Mouse (Mus musculus): Measurements from ENCODE around the gene Utp14a.
"Not testable (repeated sequence)": the region's sequence is repeated elsewhere in the genome, so short reads cannot be mapped to it uniquely, and the experiment has no call there.

The Utp14a gene

GRCm38 (mm10) chrX:48256468-48257007, at the start of gene Utp14a:
Gene Utp14a (plus strand): TSS chrX:48256862.
- DNase-seq = peak; percentile 84 to 94

DNA sequence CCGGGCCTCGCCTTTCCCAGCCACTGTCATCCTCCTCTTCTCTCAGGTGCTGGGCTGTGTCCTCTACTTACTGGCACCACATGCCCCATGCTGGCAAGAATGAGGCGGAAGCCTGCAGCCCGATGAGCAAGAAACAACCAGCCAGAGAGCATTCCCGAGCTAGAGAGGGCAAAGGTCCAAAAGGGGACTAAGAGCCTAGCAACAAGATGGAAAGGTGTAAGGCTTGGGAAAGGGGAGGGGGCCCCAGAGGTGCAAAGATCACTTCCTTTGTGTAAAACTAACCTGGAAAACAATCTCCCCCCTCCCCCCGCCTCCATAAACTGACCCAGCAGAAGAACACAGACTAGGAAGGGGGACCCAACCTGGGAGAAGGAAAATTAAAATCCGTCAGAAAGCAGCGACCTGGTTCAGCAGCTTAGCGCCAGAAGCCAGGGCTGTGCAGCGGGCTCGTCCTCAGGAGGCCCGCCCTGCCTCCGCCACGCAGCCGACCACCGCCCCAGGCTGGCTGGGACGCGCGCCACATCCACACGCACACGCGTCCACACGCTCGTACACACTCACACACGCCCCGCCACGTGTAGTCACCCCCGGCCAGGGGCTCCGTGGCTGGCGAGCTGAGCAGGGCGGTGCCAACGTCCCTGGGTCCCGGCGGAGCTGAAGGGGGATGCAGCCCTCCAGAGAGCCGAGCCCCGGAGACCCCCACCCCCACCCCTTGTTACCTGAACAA, 48.7 kb upstream of the Utp14a start:
- DNase-seq = peak in 1 of 2 experiments; percentile 12

GRCm38 (mm10) chrX:48208519-48209185, 48.0 kb upstream of the Utp14a start, which contains the start of gene Zdhhc9:
Gene Zdhhc9 (minus strand): TSS chrX:48208878.
- peak; percentile 90 to 91 for DNase-seq

DNA sequence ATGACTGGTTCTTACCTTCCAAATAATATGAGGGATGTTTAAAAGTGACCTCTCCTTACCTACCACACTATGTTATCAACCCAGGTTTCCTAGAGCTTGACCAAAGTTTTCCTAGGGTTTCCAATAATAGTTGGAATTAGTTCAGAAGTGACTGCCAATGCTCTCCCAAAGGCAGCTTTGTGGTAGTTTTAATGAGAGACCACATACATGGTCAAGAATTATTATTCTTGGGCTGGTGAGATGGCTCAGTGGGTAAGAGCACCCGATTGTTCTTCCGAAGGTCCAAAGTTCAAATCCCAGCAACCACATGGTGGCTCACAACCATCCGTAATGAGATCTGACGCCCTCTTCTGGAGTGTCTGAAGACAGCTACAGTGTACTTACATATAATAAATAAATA, 46.9 kb upstream of the Utp14a start:
- DNase-seq = not testable (repeated sequence)

DNA sequence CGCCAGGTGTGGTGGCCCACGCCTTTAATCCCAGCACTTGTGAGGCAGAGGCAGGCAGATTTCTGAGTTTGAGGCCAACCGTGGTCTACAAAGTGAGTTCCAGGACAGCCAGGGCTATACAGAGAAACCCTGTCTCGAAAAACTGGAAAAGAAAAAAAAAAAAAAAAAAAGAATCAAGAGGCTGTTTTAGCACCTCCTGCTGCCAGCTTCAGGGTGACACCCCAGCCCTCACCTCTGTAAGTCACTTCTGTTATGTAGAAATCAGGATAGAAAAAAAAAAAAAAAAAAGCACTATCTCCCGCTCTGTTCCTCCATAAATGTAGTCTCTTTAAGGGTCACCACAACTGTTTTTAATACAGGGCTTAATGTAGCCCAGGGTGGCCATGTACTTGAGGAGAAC, 37.2 kb upstream of the Utp14a start:
- no peak for DNase-seq

- DNase-seq = no peak
Measured at GRCm38 (mm10) chrX:48222706-48223105, 34.0 kb upstream of the Utp14a start.

- no peak for DNase-seq
Measured at GRCm38 (mm10) chrX:48226225-48226624, 30.4 kb upstream of the Utp14a start.

- DNase-seq = peak; percentile 51 to 73
Measured at GRCm38 (mm10) chrX:48234417-48234816, 22.2 kb upstream of the Utp14a start.

GRCm38 (mm10) chrX:48255830-48256428, 733 bp upstream of the Utp14a start:
- DNase-seq = no peak

DNA sequence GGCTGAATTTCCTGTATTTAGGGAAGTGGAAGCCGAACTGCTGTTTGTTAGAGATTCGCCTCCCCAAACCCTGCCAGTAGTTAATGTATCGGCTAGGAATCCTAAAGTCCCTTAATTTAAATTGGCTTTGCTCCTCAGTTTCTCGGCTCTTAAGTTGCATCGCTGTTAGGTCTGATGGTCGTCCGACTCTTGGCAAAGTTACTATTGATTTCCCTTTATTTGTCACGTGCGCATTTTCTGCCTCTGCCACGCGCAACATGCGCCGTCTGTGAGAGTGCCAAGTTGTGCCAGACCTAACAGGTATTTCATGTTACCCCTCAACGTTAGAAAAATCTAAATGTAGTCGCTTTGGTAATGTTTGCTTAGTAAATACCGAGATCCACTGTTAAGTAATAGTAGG, 349 bp downstream of the Utp14a start:
- no peak for DNase-seq

DNA sequence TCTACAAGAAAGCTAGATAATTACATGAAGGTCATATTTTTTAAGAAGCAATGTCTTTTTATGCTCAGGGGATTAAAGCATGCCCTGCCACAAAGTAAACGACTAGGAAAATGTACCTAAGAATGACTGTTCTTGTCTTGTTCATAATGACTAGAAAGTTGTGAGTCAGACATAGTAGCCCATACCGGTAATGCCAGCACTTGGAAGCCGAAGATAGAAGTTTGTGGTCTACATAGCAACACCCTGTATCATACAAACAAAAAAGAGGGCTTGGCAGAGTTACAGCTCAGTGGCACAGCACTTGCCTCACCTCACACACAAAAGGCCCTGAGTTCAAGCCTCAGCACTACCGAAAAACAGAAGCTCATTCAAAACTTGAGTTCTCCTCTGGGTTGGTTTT, 15.0 kb downstream of the Utp14a start:
- DNase-seq = no peak

DNA sequence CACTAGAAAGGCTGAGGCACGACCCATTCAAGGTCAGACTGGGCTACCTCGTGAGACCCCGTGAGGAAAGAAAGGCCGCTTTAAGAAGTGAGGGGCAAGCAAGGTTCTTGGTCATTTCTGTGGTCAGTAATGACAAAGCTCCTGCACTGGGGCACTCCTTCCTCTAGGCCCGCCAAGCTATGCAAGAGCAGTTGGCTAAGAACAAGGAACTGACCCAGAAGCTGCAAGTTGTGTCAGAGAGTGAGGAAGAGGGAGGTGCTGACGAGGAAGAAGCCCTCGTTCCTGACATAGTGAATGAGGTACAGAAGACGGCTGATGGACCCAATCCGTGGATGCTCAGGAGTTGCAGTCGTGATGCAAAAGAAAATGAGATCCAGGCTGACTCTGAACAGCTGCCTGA, 18.0 kb downstream of the Utp14a start:
- no peak for DNase-seq

DNA sequence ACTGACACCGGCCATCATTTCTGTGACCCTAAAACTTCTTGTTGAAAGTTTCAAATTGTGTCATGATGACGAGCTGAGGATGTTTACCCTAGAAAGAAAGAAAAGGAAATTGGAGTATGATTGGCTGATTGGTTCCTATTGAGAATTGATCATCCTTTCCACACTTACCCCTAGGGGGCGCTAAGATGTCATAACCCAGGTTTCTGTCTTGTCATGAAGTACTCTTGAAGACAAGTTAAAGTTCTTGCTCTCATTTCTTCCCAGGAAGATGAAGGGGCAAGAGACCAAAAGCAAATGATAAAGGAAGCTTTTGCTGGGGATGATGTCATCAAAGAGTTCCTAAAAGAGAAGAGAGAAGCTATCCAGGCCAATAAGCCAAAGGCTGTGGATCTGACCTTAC, 21.4 kb downstream of the Utp14a start:
- DNase-seq = peak in 1 of 2 experiments; percentile 7

GRCm38 (mm10) chrX:48284386-48285005, 27.8 kb downstream of the Utp14a start:
- DNase-seq = peak; percentile 73 to 85

DNA sequence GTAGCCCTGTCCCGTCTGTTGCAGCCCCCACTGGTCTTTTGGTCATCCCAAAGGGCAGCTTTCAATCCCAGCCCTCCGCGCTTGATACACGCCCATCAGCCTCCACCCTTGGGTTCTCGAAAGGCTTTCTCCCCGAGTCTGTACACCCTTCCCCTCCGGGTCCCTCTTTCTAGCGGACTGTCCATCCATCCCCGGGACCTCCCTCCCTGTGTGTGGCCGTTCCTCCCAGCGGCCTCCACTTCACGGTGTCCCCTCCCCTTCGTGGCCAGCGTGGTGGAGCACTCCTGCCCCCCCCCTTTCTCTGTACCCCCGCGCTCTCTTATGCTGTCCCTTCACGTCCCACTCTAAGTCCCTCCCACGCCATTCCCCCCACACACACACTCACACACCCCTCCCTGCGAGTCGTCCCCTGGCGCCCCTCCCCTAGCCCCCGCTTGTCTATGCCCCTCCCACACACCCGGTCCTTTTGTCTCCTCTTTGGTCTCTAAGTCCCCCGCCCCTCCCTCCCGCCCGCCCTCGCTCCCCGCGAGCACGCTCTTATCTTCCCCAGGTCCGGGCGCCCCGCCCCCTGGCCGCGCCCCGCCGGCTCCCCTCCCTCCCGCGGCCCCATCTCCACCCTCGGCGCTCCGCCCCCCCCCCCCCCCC, 28.5 kb downstream of the Utp14a start:
- DNase-seq = peak; percentile 75 to 85

GRCm38 (mm10) chrX:48285651-48286021, 29.0 kb downstream of the Utp14a start:
- no peak for DNase-seq

- DNase-seq = no peak
Measured at GRCm38 (mm10) chrX:48286488-48286887, 29.8 kb downstream of the Utp14a start.

DNA sequence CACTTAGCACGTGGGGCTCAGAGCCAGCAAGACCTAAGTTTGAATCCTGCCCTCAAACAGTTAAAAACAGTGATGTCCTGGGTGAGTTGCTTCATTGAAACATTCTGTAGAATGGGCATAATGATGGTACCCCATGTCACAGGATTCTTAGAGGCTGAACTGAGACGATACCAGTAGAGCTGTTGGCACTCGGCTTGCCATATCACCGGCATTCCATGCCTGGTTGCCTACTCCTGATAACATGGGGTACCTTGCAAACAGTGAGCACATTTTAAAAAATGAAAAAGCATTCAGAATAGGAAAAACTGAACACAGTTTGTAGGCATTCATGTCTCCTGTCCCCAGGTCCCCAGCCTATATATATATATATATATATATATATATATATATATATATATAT, 31.3 kb downstream of the Utp14a start:
- no peak for DNase-seq

- no peak for DNase-seq
Measured at GRCm38 (mm10) chrX:48291413-48291812, 34.8 kb downstream of the Utp14a start.

GRCm38 (mm10) chrX:48305356-48305755, 48.7 kb downstream of the Utp14a start:
- DNase-seq = no peak

DNA sequence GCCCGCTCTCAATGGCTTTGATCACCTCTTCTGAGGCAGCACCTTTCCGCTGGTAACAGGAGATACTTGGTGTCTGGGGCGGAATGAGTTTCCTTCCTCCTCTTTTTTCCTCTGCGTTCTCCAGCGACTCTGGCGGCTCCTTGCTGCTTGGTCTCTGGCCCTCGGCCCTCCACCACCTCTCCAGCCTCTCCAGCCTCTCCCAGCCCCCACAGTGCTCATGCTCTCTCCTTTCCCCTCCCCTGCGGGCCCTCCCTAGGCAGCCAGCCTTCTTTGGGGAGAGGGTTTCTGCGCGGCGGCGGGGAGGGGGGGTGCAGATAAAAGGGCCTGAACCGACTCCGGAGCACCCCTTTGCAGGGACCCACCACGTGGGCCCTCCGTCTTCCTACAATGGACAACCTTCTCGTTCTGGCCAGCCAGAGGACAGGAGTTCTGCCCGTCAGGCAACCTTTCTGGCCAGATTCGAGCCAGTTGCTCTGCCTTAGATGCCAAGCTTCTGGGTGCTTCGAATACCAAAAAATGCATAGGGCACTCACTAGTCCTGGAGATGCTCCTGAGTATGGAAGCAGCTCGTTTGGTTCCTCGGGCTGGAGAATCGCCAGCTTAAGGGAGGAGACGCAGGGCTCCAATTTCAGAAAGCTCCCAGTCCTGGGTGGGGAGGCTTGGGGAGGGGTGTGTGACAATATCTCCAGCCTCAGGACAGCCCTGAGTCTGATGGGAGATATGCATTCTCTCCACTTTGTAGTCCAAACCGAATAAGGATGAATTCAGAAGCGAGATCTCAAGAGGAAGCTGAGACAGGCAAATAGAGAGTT, 54.2 kb downstream of the Utp14a start:
- peak; percentile 10 to 20 for DNase-seq

- no peak for DNase-seq
Measured at GRCm38 (mm10) chrX:48311727-48312126, 55.1 kb downstream of the Utp14a start.

Data from thymus, postnatal 36 days (tissue).